Mouse (Mus musculus): ENCODE measurements at regions not wholly inside any gene's neighbourhood (a gene's known extent, or its start where the extent isn't known, plus 50 kb on each side); places are given as distances from the start of the nearest gene placed in this dataset.

DNA sequence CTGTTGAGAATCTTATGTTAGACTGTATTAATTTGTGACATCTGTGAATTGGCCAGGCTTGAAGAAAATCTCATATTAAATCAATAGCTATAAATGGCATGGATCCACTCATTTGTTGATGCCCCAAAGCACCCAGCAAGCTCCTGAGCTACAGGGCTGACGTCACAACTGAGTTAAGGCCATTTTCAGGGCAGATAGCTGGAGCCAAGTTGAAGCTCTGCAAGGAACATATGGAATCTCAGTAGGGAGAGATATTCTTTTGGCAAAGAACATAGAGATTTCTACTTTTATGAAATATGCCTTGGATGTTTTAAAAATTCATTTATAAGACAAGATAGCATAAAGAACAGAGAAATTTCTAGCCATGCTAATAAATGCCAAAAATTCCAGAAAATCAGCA lies 380.0 kb upstream of the Cntn5 start:
- TF ChIP-seq CTCF (IDR thresholded peaks at IDR 0.05; ENCODE audit: low read depth) (no peak), EP300 (IDR thresholded peaks at IDR 0.05; ENCODE audit: low read depth) (no peak)

All from liver, postnatal 0 days (tissue).